Mouse (Mus musculus) cortical plate, adult 2 months (tissue): Measurements from ENCODE around the gene Atxn10. TPM values are rescaled to one million over a fixed set of nuclear protein-coding genes. Genes with fewer than 3 reads are reported as not detected.
"Not testable (repeated sequence)": the region's sequence is repeated elsewhere in the genome, so short reads cannot be mapped to it uniquely, and the experiment has no call there.

ENCODE experiments used
- H3K27ac ChIP-seq: fragments of 200-500 bp; 2 replicates; pipeline ENCODE4 v1.5.1; 2012; ENCODE audit warnings: low read length, control low read depth, inconsistent platforms; ENCODE audit not compliant: insufficient read depth
- H3K4me1 ChIP-seq: fragments of 200-500 bp; 2 replicates; pipeline ENCODE4 v1.6.1; 2011; ENCODE audit warnings: low read length; ENCODE audit not compliant: control insufficient read depth, insufficient read depth
- H3K4me3 ChIP-seq: fragments of 200-500 bp; 2 replicates; pipeline ENCODE4 v1.5.1; 2011; ENCODE audit warnings: mild to moderate bottlenecking, low read length, control low read depth; ENCODE audit not compliant: insufficient read depth
- CTCF ChIP-seq: fragments of 200-500 bp; IDR thresholded peaks from 2 replicates; pipeline ENCODE4 v1.5.1; 2011; ENCODE audit warnings: mild to moderate bottlenecking, control low read depth, low read length; ENCODE audit not compliant: insufficient read depth; ENCODE audit errors: extremely low read depth
- POLR2A ChIP-seq: fragments of 200-500 bp; IDR thresholded peaks from 2 replicates; pipeline ENCODE4 v1.6.1; 2011; ENCODE audit warnings: mild to moderate bottlenecking, low read length, control low read depth; ENCODE audit not compliant: insufficient read depth; ENCODE audit errors: extremely low read depth
- polyA plus RNA-seq: library from polyadenylated mRNA; depleted of rRNA; stranded (reverse); fragments of >200 nt; gene quantifications from 2 replicates; pipeline ENCODE4 v1.2.3, GENCODE M21; 2012

The Atxn10 gene
- polyA plus RNA-seq, 1 experiment: 221 TPM

DNA sequence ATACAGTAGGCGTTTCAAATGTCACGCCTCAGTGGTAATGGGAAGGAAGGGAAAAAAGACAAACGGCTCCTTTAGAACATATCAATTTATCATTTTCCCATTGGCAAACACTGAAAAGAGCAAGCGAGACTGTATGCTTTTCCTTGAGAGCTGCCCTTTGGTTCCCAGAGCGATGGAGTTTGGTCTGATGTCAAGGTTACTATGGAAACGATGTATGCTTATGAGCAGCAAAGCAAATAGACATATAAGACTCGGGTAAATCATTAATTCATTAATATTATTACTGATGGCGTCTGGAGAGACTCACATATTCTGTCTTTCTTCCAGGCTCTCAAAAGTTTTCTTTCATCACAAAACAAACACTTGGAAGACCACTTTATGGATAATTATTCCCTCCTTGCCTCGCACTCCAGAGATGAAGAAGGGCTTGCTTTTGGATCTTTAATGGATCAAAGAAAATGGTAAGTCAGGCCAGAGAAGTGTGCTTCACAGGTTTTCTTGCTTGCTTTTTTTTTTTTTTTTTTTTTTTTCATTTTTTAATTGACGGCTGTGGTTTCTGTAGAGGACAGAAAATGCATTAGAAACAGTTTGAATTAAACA lies 24.9 kb upstream of the Atxn10 start:
- H3K4me1 ChIP-seq: no peaks in the 10 kb centered on the region
- TF ChIP-seq POLR2A (no peak), CTCF (no peak)
- H3K4me3 ChIP-seq: no peak overlapping the region
- no peak overlapping the region for H3K27ac ChIP-seq

DNA sequence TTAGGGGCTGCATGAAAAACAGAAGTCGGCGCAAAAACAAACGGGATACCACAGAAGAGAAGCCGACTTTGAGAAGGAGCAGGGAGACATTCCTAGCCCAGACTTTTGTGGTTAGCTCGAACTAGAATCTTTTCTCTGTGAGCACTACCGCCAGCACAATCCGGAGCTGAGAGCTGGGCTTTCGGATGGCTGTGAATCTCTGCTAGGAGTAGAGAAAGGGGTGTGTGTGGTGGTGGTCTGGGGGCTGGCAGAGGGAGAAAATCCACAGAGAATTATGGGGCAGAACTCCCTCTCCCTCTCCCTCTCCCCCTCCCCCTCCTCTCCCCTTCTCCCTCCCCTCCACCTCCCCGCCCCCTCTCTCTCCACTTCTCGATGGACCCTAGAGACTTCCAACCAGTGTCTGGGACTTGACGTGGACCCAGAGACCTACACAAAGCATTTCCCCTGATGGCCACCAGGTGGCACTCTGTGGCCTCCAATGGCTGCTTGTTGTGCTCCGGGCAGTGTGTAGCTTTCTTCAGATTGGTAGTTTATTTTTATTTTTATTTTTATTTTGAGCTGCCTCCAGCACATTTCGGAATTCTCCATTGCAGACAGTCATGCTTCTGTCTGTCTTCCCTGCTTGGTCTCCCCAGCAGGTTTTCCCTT lies 20.5 kb upstream of the Atxn10 start:
- Histone ChIP-seq H3K4me1 (no peaks in the 10 kb centered on the region), H3K4me3 (no peak overlapping the region), H3K27ac (no peak overlapping the region)
- TF ChIP-seq POLR2A (no peak), CTCF (peak; percentile 92)

DNA sequence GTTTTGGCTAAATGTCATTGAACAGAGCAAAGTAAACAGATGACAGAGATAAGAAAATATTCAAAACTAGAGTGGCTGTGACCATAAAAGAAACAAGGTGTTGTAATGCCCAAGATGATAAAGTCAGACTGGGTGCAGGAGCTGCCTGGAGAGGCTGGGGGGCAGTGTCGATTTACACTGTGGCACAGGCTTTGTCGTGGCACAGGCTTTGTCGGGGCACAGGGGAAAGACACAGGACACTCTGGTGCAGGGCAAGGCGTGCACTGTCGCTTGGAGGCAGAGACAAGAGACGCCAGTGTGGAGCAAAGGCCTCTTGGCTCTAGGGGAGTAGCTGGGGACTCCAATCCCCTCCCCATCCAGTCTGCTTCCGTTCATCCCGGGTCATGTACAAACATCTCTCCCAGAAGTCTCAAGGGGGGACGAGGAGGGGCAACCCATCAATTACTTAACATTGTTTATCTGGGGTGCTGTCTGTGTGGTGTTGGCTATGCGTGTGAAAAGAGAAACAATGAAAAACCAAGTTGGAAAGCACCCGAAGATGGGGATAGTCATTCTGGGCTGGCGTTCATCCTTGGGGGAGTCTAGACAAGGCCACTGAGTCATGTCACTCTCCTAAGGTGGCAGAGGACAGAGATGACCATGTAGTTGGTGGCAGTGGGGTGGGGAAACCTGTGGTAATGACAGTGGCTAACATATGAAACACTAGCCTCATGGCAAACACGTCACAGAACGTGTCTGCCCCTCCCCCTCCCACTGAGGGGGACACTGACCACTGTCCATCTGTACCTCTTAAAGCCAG lies 19.5 kb upstream of the Atxn10 start:
- H3K27ac ChIP-seq: no peak overlapping the region
- TF ChIP-seq CTCF (no peak), POLR2A (no peak)
- H3K4me1 ChIP-seq: no peaks in the 10 kb centered on the region
- no peak overlapping the region for H3K4me3 ChIP-seq

DNA sequence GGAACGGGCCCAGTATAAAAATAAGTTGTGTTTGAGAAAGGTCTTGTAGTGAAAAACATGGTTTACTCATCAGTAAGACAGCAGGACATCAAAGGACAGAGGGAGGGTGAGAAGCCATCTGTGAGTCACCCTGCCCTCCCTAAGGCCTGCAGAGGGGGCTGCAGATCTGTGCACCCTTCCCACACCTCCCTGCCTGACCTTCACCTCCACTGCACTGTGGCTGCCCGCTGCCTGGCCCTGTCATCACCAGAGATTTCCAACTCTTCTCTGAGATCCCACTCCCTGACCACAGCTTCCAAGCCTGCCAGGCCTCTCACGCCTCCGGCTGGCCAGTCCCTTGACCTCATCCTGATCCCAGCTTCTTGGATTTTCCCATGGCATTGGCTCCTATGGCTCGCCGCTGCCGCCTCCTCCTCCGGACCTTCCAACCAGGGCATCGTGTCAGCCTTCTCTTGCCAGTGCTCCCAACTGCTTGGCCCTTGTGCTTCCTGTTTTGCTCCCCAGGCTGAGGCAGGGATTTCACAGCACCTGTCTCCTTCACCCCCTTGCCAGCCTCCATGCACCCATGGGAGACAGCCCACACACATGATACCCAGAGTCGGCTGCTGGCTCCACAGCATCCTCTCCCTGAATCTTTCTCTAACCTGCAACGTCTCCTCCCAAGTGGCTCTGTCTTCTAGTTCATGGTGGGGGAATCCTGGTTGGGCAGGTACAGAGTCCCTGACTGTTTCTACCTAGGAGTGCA lies 15.9 kb upstream of the Atxn10 start:
- Histone ChIP-seq H3K4me3 (no peak overlapping the region), H3K4me1 (no peaks in the 10 kb centered on the region), H3K27ac (no peak overlapping the region)
- TF ChIP-seq CTCF: no peak
- no peak for TF ChIP-seq POLR2A

DNA sequence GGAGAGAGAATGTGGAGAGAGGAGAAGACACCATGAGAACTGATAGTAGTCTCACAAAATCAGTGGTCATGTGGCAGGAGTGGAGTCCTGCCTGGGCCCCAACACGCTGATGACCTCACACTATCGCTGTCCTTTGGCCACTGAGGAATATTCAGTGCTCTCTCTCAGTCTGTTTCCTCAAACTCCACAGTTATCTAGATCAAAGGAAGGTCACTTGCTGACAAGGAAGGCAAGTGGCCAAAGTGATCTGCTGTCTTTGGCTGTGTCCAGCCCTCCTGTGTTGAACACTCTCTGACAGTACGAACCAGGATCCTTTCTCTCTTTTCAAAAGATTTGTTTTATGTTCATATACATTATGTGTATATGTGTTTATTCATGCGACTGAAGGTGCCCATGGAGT lies 12.8 kb upstream of the Atxn10 start:
- Histone ChIP-seq H3K4me1 (no peaks in the 10 kb centered on the region), H3K4me3 (no peak overlapping the region)
- TF ChIP-seq CTCF (no peak), POLR2A (no peak)

DNA sequence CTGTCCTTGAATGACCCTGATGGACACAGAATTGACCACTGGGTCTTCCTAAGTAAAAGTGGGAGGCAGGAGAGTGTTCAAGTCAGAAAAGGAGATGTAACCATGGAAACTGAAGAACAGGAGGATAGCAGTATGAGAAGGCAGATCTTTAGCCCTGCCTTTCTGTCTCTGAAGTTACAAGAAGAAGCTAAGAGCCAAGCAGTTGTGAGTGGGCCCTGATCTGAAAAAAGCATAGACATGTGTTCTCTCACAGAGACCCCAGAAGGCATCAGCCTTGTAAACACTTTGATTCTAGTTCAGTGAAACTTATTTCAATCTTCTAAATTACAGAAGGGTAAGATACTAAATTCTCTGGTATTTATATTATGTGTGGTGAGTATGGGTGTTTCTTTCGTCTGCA lies 11.6 kb upstream of the Atxn10 start:
- TF ChIP-seq POLR2A (no peak), CTCF (no peak)
- no peaks in the 10 kb centered on the region for H3K4me1 ChIP-seq
- no peak overlapping the region for H3K27ac ChIP-seq
- no peak overlapping the region for H3K4me3 ChIP-seq

More for the DNA sequence above, 12.8 kb upstream of the Atxn10 start:
- H3K27ac ChIP-seq: no peak overlapping the region

DNA sequence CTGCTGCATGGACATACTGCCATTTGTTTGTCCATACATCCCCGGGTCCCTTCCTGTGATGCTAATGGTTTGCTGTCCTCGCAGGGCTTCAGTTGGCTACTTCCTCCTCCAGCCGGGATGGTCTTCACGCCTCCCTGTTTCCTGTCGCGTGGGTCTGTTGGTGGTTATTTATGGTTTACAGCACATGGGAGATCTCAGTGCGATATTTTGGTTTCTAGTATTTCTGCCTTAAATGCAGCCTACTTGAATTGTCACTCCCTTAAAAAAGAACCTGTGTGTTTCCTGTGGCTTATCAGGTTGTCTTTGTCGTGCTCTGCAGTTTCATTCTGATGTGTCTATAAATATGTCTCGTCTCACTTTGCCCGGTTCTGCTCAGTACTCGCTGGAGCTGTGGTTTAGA lies 8.2 kb upstream of the Atxn10 start:
- no peak overlapping the region for H3K4me3 ChIP-seq
- H3K27ac ChIP-seq: no peak overlapping the region
- no peaks in the 10 kb centered on the region for H3K4me1 ChIP-seq
- no peak for TF ChIP-seq CTCF
- no peak for TF ChIP-seq POLR2A

DNA sequence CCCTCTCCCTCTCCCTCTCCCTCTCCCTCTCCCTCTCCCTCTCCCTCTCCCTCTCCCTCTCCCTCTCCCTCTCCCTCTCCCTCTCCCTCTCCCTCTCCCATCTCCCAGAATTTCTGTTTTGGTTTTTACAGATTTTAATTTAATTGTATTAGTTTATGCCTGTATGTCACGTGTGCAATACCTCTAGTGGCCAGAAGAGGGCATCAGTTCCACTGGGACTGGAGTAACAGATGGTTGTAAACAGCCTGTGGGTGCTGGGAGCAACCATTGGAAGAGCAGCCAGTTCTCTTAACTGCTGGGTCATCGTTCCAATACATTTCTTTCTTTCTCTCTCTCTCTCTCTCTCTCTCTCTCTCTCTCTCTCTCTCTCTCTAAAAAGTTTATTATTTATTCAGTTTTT lies 7.6 kb upstream of the Atxn10 start:
- H3K4me1 ChIP-seq, H3K4me3 ChIP-seq, H3K27ac ChIP-seq: not testable (repeated sequence)
- TF ChIP-seq CTCF: 0 out of 2 replicates have a peak, but pooled peaks have one; percentile 5

DNA sequence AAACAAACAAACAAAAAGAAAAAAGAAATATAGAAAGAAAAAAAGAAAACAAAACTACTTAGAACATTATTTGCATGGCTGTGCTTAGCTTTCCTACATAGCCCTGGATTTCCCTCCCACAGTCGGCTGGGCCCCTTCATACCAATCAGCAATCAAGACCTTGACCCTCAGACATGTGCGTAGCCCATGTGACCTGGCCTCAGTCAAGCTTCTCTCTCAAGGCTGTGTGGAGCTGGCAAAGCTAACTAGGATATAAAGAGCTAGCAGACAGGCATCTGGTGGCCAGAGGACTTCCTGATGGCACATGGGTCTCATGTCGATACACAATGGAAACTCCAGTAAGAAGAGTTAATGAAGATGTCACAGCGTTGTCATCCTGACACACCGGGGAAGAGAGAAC lies 6.9 kb upstream of the Atxn10 start:
- H3K4me3 ChIP-seq: no peak overlapping the region
- H3K27ac ChIP-seq: no peak overlapping the region
- TF ChIP-seq POLR2A (no peak), CTCF (no peak)
- no peaks in the 10 kb centered on the region for H3K4me1 ChIP-seq

DNA sequence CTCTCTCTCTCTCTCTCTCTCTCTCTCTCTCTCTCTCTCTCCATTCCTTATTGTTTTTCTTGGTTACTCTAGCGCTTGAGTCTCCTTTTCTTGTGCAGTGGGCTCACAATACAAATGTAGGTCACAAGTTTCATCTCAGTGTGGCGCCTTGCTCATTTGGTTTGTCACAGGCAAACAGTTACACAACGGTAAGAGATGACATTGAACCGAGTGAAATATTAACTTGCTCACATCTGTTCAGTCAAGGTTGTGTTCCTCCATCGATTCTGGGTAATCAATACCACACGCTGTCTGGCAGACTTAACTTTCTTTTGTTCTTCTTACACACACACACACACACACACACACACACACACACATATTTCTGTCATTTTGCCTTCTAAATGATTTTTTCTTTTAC lies 6.0 kb upstream of the Atxn10 start:
- no peak overlapping the region for H3K27ac ChIP-seq

DNA sequence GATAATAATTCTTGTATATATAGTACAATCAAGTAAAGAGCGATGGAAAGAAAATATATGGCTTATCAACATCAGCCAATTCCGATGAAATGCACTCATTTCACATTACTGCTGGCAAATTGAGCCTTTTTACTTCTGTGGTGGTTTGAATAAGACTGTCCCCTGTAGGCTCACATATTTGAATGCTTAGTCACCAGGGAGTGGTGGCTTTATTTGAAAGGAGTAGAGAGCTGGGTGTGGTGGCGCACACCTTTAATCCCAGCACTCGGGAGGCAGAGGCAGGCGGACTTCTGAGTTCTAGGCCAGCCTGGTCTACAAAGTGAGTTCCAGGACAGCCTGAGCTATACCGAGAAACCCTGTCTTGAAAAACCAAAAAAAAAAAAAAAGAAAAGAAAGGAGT lies 2.5 kb upstream of the Atxn10 start:
- not testable (repeated sequence) for H3K4me3 ChIP-seq, H3K27ac ChIP-seq, H3K4me1 ChIP-seq

More for the DNA sequence above, 6.0 kb upstream of the Atxn10 start:
- TF ChIP-seq POLR2A (no peak), CTCF (no peak)
- no peak overlapping the region for H3K4me3 ChIP-seq
- H3K4me1 ChIP-seq: no peaks in the 10 kb centered on the region
